Mouse (Mus musculus): Measurements from ENCODE around the gene Zfp637. TPM values are rescaled to one million over a fixed set of nuclear protein-coding genes. Genes with fewer than 3 reads are reported as not detected.

Gene Zfp637
- total RNA-seq (2014; rRNA removed; ENCODE audit: low replicate concordance), result 47.3 and 52.9 TPM in 2 replicates
- polyA plus RNA-seq (2015; fragmentation: Nextera tagmentation; extraction: Ambion mirVana), result 67.6 and 74.0 TPM in 2 replicates

GRCm38 (mm10) chr6:117840686-117841510, at the start of gene Zfp637:
Gene Zfp637, plus strand, starts transcription at chr6:117841180.
- no peaks in the 10 kb centered on the region for H3K27me3 ChIP-seq (ENCODE audit: control insufficient read depth, insufficient read depth, low read length)
- peak within 1 kb of the TSS; percentile 75 for H3K4me2 ChIP-seq (ENCODE audit: low read depth, low read length)
- peak; percentile 94 for DNase-seq (ENCODE audit: low spot score)
- peak within 1 kb of the TSS; percentile 89 for H3K9ac ChIP-seq (replicated peaks; ENCODE audit: low read depth, low read length)
- H3K4me1 ChIP-seq (ENCODE audit: control insufficient read depth, insufficient read depth), result 0 out of 2 replicates have a peak, but pooled peaks cover 2% of the 10 kb centered on the region
- no peaks in the 10 kb centered on the region for H3K9me3 ChIP-seq (replicated peaks; ENCODE audit: control insufficient read depth, low read length)
- peak; percentile 96 for ATAC-seq (ENCODE audit: insufficient read depth, low read depth)
- under 1% methylated on average over 64 of the region's 66 CpGs for WGBS
- peak within 1 kb of the TSS; percentile 81 for H3K4me3 ChIP-seq (ENCODE audit: low read depth, low read length)
- peaks cover 30% of the 10 kb centered on the region for H3K36me3 ChIP-seq (replicated peaks; ENCODE audit: control insufficient read depth, insufficient read depth, low read length)
- TF ChIP-seq CTCF (IDR thresholded peaks at IDR 0.05; ENCODE audit: low read depth) (peak; percentile 66), EP300 (IDR thresholded peaks at IDR 0.05; ENCODE audit: low read depth) (no peak)
- peak within 1 kb of the TSS; percentile 86 for H3K27ac ChIP-seq (ENCODE audit: low read depth)

DNA sequence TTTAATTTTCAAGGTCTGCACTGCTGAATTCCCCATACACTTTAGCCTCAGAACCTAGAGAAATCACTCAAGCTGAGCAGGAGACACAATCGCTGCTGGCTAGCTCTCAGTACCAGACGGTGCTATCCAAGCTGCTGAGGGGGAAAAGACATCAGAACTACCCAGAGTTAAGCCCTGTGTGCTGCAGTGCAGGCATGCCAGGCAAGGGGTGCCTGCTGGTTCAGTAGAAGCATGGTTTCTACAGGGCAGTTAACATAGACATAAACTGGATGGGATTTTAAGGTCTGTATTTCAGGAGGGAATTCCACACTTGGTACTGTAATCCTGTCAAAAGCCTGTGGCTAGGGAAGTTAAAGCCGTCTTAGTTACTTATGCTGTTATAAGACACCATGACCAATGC, 45.7 kb upstream of the Zfp637 start:
- H3K27me3 ChIP-seq (ENCODE audit: control insufficient read depth, insufficient read depth, low read length), result 0 out of 2 replicates have a peak, but pooled peaks cover 5% of the 10 kb centered on the region
- no peaks in the 10 kb centered on the region for H3K4me1 ChIP-seq (ENCODE audit: control insufficient read depth, insufficient read depth)
- no peak for TF ChIP-seq EP300 (IDR thresholded peaks at IDR 0.05; ENCODE audit: low read depth)
- no peaks in the 10 kb centered on the region for H3K36me3 ChIP-seq (replicated peaks; ENCODE audit: control insufficient read depth, insufficient read depth, low read length)
- H3K4me3 ChIP-seq (ENCODE audit: low read depth, low read length), result no peak overlapping the region
- H3K4me2 ChIP-seq (ENCODE audit: low read depth, low read length), result no peak overlapping the region
- DNase-seq (ENCODE audit: low spot score), result no peak
- no peak overlapping the region for H3K9ac ChIP-seq (replicated peaks; ENCODE audit: low read depth, low read length)
- no peaks in the 10 kb centered on the region for H3K9me3 ChIP-seq (replicated peaks; ENCODE audit: control insufficient read depth, low read length)
- WGBS, result 90% methylated on average over 3 of the region's 3 CpGs
- ATAC-seq (ENCODE audit: insufficient read depth, low read depth), result no peak
- no peak overlapping the region for H3K27ac ChIP-seq (ENCODE audit: low read depth)

- H3K9me3 ChIP-seq (replicated peaks; ENCODE audit: control insufficient read depth, low read length), result no peaks in the 10 kb centered on the region
- no peak overlapping the region for H3K4me2 ChIP-seq (ENCODE audit: low read depth, low read length)
- ATAC-seq (ENCODE audit: insufficient read depth, low read depth), result no peak
- no peak overlapping the region for H3K9ac ChIP-seq (replicated peaks; ENCODE audit: low read depth, low read length)
- WGBS, result 89% methylated on average over 7 of the region's 7 CpGs
- TF ChIP-seq EP300 (IDR thresholded peaks at IDR 0.05; ENCODE audit: low read depth) (no peak), CTCF (IDR thresholded peaks at IDR 0.05; ENCODE audit: low read depth) (no peak)
- H3K27me3 ChIP-seq (ENCODE audit: control insufficient read depth, insufficient read depth, low read length), result no peaks in the 10 kb centered on the region
- no peak overlapping the region for H3K4me3 ChIP-seq (ENCODE audit: low read depth, low read length)
- no peaks in the 10 kb centered on the region for H3K36me3 ChIP-seq (replicated peaks; ENCODE audit: control insufficient read depth, insufficient read depth, low read length)
- no peak overlapping the region for H3K27ac ChIP-seq (ENCODE audit: low read depth)
- DNase-seq (ENCODE audit: low spot score), result no peak
- H3K4me1 ChIP-seq (ENCODE audit: control insufficient read depth, insufficient read depth), result peaks cover 4% of the 10 kb centered on the region; the same call in 1 of the 2 replicates
Observed at GRCm38 (mm10) chr6:117800824-117801223, 40.2 kb upstream of the Zfp637 start.

GRCm38 (mm10) chr6:117801801-117802200, 39.2 kb upstream of the Zfp637 start:
- H3K4me2 ChIP-seq (ENCODE audit: low read depth, low read length), result no peak overlapping the region
- WGBS, result 53% methylated on average over 6 of the region's 6 CpGs

DNA sequence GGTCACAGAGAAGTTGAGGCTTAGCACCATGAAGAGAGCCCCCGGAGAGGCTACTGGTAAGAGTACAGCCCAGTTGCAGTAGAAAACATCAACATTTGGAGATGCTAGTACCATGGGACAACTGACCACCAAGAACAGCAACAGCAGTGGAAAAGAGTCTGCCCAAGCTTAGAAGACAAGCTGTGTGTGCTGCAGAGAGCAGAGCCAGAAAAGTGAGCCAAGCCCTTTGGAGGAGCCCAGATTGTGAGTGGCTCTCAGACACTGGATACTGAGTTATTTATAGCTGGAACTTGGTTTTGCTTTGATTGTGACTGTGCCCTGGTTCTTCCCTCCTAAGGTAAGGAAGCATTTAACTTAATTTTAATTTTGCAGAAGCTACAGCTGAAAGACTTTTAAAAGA, 33.2 kb upstream of the Zfp637 start:
- no peaks in the 10 kb centered on the region for H3K4me1 ChIP-seq (ENCODE audit: control insufficient read depth, insufficient read depth)
- no peak overlapping the region for H3K4me2 ChIP-seq (ENCODE audit: low read depth, low read length)
- DNase-seq (ENCODE audit: low spot score) (peak; percentile 85), ATAC-seq (ENCODE audit: insufficient read depth, low read depth) (0 out of 2 replicates have a peak, but pooled peaks have one; percentile 51)
- 71% methylated on average over 1 of the region's 1 CpGs for WGBS
- H3K4me3 ChIP-seq (ENCODE audit: low read depth, low read length), result no peak overlapping the region
- TF ChIP-seq CTCF (IDR thresholded peaks at IDR 0.05; ENCODE audit: low read depth) (no peak), EP300 (IDR thresholded peaks at IDR 0.05; ENCODE audit: low read depth) (no peak)
- peak overlapping the region; percentile 44; the same call in 1 of the 2 replicates for H3K27ac ChIP-seq (ENCODE audit: low read depth)
- no peaks in the 10 kb centered on the region for H3K36me3 ChIP-seq (replicated peaks; ENCODE audit: control insufficient read depth, insufficient read depth, low read length)
- H3K9ac ChIP-seq (replicated peaks; ENCODE audit: low read depth, low read length), result no peak overlapping the region
- no peaks in the 10 kb centered on the region for H3K27me3 ChIP-seq (ENCODE audit: control insufficient read depth, insufficient read depth, low read length)
- H3K9me3 ChIP-seq (replicated peaks; ENCODE audit: control insufficient read depth, low read length), result no peaks in the 10 kb centered on the region

More at GRCm38 (mm10) chr6:117801801-117802200, 39.2 kb upstream of the Zfp637 start:
- peaks cover 4% of the 10 kb centered on the region; the same call in 1 of the 2 replicates for H3K4me1 ChIP-seq (ENCODE audit: control insufficient read depth, insufficient read depth)
- H3K27me3 ChIP-seq (ENCODE audit: control insufficient read depth, insufficient read depth, low read length), result no peaks in the 10 kb centered on the region
- ATAC-seq (ENCODE audit: insufficient read depth, low read depth) (no peak), DNase-seq (ENCODE audit: low spot score) (no peak)
- no peaks in the 10 kb centered on the region for H3K9me3 ChIP-seq (replicated peaks; ENCODE audit: control insufficient read depth, low read length)
- H3K36me3 ChIP-seq (replicated peaks; ENCODE audit: control insufficient read depth, insufficient read depth, low read length), result no peaks in the 10 kb centered on the region
- no peak overlapping the region for H3K27ac ChIP-seq (ENCODE audit: low read depth)
- TF ChIP-seq EP300 (IDR thresholded peaks at IDR 0.05; ENCODE audit: low read depth) (no peak), CTCF (IDR thresholded peaks at IDR 0.05; ENCODE audit: low read depth) (no peak)
- no peak overlapping the region for H3K4me3 ChIP-seq (ENCODE audit: low read depth, low read length)
- no peak overlapping the region for H3K9ac ChIP-seq (replicated peaks; ENCODE audit: low read depth, low read length)
